Mouse (Mus musculus) cerebral cortex, adult 2 months (tissue): ENCODE results near the gene Cdh13.

ENCODE experiments used
- WGBS: fragments of 180-500 bp; shearing (Covaris S2); methylation state at CpG from one replicate; pipeline ENCODE4 v1.1.7; 2018; 5-methylcytosine and 5-hydroxymethylcytosine counted together

Gene Cdh13

DNA sequence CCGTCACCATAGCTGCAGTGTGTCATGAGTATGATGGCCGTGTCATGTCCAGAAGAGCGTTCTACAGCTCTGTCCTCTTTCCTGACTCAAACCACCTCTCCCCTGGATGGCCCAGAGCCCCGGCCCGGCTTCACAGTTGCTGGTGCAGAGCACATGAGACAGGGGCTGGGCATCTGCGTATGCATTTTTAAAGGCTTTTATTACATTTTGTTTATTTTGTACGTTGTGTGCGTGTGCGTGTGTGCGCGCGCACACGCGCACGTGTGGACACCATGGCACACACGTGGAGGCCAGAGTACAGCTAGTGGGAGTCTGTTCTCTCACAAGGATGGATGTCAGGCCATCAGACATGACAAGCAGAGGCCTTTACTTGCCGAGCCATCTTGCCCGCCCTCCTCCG is 1068.1 kb downstream of the Cdh13 start:
- 94% methylated on average over 19 of the region's 19 CpGs for WGBS

DNA sequence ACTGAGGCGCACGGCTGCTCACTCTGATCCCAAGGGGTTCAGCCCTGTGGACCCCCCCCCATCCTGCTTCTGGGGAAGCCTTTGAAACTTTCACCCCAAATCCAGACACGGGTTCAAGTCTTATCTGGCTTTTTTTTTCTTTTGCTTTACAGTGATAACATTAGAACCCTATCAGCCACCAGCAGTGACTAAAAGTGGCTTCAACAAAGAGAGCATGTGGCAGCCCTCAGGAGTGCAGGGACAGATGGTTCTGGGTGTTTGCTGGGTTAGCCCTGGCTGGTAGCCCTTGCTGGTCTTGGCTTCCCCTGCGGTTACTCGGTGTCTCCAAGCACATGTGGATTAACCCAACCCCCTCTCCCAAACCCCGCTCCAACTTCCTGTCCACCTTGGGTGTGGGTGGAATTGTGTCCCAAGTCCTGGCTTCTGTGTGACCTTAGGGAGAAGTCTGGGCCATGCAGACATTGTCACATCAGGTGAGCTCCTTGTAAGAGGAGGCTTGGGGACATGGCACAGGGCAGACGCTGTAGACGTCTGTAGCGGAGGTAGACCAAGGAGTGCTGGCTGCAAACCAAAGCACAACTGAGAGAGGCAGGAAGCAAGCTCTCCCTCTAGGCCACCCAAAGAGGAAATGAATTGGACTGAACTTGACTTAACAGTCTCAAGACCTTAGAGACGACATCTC is 1069.6 kb downstream of the Cdh13 start:
- WGBS = 68% methylated on average over 10 of the region's 10 CpGs

DNA sequence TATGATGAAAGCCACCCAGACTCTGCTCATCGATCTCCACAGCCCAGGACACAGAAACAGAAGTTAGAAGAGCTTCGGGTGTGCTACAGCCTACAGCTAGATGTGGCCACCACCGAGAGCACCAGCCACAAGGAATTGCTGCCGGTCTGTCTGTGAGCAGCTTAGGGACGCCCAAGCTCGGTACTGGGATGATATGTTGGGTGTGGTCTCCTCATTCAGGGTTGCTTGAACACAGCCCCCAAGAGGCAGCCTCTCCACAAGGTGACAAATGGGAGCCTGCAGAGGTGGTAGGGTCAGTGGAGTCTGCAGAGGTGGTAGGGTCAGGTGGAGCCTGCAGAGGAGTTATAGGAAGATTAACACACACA is 1070.1 kb downstream of the Cdh13 start:
- 89% methylated on average over 6 of the region's 6 CpGs for WGBS

DNA sequence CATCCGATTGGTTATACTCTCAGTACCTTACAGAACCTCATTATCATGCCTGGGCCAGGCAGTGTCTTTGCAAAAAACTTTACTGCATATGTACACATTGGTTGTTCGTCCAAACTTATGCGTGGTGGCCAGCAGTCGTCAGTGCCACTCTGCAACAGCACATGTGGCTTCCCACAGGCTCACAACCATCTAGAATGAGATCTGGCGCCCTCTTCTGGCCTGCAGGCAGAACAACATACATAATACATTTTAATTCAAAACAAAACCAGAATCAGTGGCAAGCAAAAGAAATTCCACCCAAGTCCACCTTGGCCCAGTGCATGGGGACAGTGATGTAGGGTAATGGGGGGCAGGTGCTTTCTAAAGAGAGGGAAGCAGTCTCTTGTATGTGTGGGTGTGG is 1073.1 kb downstream of the Cdh13 start:
- WGBS = 52% methylated on average over 5 of the region's 5 CpGs

DNA sequence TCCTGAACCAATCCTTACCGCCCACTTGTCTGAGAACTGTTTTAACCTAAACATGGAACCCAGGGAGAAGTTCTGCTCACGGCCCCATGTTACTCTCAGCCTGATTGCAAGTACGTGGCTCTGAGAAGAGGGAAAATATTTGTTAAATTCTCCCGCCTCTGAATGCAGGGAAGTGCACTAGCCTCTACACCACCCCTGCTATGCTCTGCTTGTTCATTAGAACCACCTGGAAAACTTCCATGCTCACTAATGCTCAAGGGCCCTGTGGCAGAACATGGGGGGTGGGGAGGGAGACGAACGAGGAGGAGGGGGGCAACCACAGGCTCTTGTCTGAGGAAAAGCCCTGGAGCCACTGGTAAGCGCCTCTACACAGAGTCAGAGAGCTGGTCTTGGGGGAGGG is 1074.6 kb downstream of the Cdh13 start:
- 74% methylated on average over 7 of the region's 7 CpGs for WGBS

DNA sequence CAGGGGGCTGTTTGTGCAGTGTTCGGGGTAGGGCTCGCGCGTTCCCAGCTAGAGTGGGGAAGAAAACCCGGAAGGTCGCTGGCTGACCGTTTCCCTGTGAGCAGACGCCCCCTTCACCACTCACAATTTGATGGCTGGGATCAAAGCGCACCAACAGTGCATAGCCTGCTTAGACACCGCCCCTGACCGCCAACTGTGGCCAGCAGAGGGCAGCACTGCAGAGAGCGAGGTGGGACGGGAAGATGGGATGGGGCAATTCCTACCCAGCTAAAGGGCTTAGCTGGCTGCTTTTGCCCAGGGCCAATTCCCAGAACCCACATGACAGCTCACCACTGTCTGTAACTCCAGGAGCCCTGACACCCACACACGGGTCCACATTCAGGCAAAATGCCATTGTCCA is 1075.3 kb downstream of the Cdh13 start:
- 57% methylated on average over 14 of the region's 14 CpGs for WGBS

DNA sequence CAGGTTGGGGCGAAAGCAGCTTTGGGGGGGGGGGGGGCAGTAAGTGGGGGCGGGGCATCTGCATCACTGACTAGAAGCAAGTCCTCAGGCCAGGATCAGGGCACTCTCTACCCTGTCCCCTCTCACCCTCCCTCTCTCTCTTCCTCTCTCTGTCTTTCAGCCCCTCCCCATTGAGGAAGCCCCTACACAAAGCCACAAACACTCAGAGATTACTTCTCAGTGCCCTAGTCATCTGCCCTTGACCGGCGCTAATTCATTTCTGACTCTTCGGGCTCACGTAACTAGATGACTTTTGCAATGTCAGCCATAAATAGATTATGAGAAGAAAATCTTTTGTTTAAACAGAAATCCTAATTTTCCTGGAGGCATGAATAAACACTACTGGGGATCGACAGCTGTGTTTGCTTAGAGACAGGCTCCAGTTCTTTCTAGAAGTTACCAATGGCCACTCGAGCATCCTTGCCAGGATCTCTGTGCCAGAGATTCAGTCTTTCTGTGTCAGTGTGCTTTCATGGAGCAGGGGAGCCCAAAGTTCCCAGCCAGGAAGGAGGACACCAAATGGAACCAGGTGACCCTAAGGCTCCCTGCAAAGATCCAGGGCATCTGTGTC is 1077.3 kb downstream of the Cdh13 start:
- WGBS = 58% methylated on average over 8 of the region's 8 CpGs
